Mouse (Mus musculus) heart, adult 2 months (tissue): ENCODE data around the gene Olfr455.

Source experiments
- CTCF ChIP-seq: fragments of 200-600 bp; IDR thresholded peaks from 2 replicates; pipeline ENCODE4 v1.8.1; 2022; ENCODE audit warnings: antibody characterized with exemption, mild to moderate bottlenecking, moderate library complexity
- EP300 ChIP-seq: fragments of 200-500 bp; IDR thresholded peaks from 2 replicates; pipeline ENCODE4 v1.6.1; 2011; ENCODE audit warnings: low read depth, low read length, control low read depth; ENCODE audit not compliant: insufficient read depth
- POLR2A ChIP-seq: fragments of 200-500 bp; IDR thresholded peaks from 2 replicates; pipeline ENCODE4 v1.6.1; 2011; ENCODE audit warnings: mild to moderate bottlenecking, low read depth, low read length, control low read depth; ENCODE audit not compliant: insufficient read depth

DNA sequence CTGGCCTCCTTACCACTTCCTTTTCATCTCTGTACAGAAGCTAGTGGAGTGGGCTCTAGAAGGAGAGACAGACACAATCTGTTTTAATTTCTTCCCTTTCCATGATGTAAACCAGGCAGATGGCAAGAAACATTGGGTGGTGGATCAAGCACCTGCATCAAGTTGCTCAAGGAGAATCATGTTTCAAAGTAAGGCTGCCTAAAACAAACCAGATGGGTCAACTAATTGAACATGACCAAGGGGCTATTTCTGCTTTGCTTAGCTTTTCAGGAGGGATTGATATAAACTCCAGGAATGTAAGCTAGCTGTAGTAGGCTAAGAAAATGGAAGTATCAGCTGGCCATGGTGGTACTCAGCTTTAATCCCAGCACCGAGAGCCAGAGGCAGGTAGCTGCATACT lies 6.7 kb downstream of the Olfr455 start:
- no peak for TF ChIP-seq CTCF
- no peak for TF ChIP-seq POLR2A
- TF ChIP-seq EP300: no peak
